Mouse (Mus musculus): ENCODE measurements at regions not wholly inside any gene's neighbourhood (a gene's known extent, or its start where the extent isn't known, plus 50 kb on each side); places are given as distances from the start of the nearest gene placed in this dataset.

- DNase-seq (ENCODE audit: low read depth), result peak; percentile 70
- TF ChIP-seq CTCF (IDR thresholded peaks at IDR 0.05; ENCODE audit: borderline replicate concordance, extremely low read depth, insufficient read depth, insufficient read length), result no peak
- no peak for TF ChIP-seq POLR2A (IDR thresholded peaks at IDR 0.05; ENCODE audit: borderline replicate concordance, extremely low read depth, insufficient read depth, insufficient read length, poor library complexity, severe bottlenecking)
Measured at GRCm38 (mm10) chr8:8907478-8908165, 217.3 kb upstream of the Arglu1 start.

GRCm38 (mm10) chr8:8892996-8893395 lies 202.7 kb upstream of the Arglu1 start:
- TF ChIP-seq POLR2A (IDR thresholded peaks at IDR 0.05; ENCODE audit: borderline replicate concordance, extremely low read depth, insufficient read depth, insufficient read length, poor library complexity, severe bottlenecking) (no peak), CTCF (IDR thresholded peaks at IDR 0.05; ENCODE audit: borderline replicate concordance, extremely low read depth, insufficient read depth, insufficient read length) (no peak)
- no peak for DNase-seq (ENCODE audit: low read depth)

DNA sequence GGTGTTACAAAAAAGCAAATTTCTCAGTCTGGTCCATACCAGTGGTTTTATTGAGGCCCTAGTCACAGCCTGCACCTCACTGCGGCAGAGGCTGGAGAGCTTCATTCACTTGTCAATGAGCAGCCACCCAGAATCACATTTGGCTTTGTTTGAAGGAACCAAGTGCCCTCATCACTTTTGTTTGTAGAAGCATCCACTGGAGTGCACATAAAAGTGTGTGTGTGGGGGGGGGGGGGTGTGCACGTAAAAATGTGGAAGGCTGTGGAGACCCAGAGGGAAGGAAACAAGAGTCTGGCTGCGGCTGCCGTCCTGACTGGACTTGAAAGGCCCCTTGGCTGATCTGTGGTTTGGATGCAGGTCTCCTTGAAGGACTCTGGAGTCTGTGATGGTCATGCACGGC lies 187.0 kb upstream of the Arglu1 start:
- TF ChIP-seq POLR2A (IDR thresholded peaks at IDR 0.05; ENCODE audit: borderline replicate concordance, extremely low read depth, insufficient read depth, insufficient read length, poor library complexity, severe bottlenecking), result no peak
- no peak for TF ChIP-seq CTCF (IDR thresholded peaks at IDR 0.05; ENCODE audit: borderline replicate concordance, extremely low read depth, insufficient read depth, insufficient read length)
- DNase-seq (ENCODE audit: low read depth), result no peak

GRCm38 (mm10) chr8:8876879-8877278 lies 186.6 kb upstream of the Arglu1 start:
- no peak for TF ChIP-seq POLR2A (IDR thresholded peaks at IDR 0.05; ENCODE audit: borderline replicate concordance, extremely low read depth, insufficient read depth, insufficient read length, poor library complexity, severe bottlenecking)
- TF ChIP-seq CTCF (IDR thresholded peaks at IDR 0.05; ENCODE audit: borderline replicate concordance, extremely low read depth, insufficient read depth, insufficient read length), result no peak
- DNase-seq (ENCODE audit: low read depth), result no peak

DNA sequence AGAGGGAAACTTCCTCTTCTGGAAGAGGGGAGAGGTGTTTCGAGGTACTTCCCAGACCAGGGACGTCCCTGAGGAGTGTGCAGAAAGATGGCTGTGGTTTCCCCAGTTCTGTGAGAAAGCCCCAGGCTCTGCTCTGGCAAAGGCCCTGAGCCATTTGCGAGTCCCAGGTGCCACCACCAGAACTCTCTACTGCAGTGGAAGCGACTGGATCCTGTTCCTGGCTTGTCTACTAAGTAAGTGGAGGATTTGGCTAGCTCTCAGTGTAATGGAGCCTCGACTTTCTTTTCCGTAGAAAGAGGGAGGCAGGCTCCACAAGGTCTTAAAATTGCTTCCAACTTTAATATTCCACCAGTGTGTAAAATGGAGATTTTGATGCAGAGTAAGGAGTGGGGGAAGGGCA lies 186.1 kb upstream of the Arglu1 start:
- no peak for DNase-seq (ENCODE audit: low read depth)
- TF ChIP-seq CTCF (IDR thresholded peaks at IDR 0.05; ENCODE audit: borderline replicate concordance, extremely low read depth, insufficient read depth, insufficient read length), result no peak
- no peak for TF ChIP-seq POLR2A (IDR thresholded peaks at IDR 0.05; ENCODE audit: borderline replicate concordance, extremely low read depth, insufficient read depth, insufficient read length, poor library complexity, severe bottlenecking)

DNA sequence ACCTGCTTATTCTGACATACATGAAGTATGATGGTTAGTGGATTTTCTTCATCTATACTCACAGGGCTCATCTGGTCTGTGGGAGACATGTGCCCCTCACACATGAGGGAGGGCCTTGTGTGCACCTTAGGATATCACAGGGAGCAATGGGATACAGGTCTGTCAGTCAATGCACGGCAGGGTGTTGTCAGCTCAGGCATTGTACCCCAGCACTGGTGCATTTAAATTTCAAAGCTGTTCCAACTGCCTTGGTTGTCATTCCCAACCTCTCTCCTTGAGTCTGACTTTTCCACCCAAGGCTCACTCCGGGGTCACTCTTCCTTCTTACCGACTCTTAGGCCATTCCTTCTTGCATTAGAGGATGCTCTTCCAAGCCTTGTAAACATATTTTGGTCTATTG lies 181.6 kb upstream of the Arglu1 start:
- TF ChIP-seq POLR2A (IDR thresholded peaks at IDR 0.05; ENCODE audit: borderline replicate concordance, extremely low read depth, insufficient read depth, insufficient read length, poor library complexity, severe bottlenecking), result no peak
- no peak for TF ChIP-seq CTCF (IDR thresholded peaks at IDR 0.05; ENCODE audit: borderline replicate concordance, extremely low read depth, insufficient read depth, insufficient read length)
- no peak for DNase-seq (ENCODE audit: low read depth)

GRCm38 (mm10) chr8:8871039-8871438 lies 180.7 kb upstream of the Arglu1 start:
- DNase-seq (ENCODE audit: low read depth), result no peak
- TF ChIP-seq POLR2A (IDR thresholded peaks at IDR 0.05; ENCODE audit: borderline replicate concordance, extremely low read depth, insufficient read depth, insufficient read length, poor library complexity, severe bottlenecking) (no peak), CTCF (IDR thresholded peaks at IDR 0.05; ENCODE audit: borderline replicate concordance, extremely low read depth, insufficient read depth, insufficient read length) (no peak)

DNA sequence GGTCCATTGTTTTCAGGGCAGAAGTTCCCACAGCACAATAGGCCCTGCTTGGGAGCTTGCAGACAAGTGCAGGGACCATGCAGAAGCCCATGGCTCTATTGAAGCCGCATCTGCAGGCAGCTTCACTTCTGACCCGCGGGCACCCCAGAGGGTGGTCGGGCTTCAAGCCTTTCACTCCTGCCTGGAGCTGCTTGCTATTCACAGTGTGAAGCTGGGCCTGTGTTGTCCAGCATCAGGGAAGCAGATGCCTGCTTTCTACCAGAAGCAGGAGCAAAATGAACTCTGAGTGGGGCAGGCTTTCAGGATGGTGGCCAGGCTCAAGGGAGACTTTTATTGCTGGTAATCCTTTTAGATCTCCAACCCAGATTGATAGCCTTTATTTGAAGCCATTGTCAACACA lies 180.2 kb upstream of the Arglu1 start:
- TF ChIP-seq POLR2A (IDR thresholded peaks at IDR 0.05; ENCODE audit: borderline replicate concordance, extremely low read depth, insufficient read depth, insufficient read length, poor library complexity, severe bottlenecking) (no peak), CTCF (IDR thresholded peaks at IDR 0.05; ENCODE audit: borderline replicate concordance, extremely low read depth, insufficient read depth, insufficient read length) (no peak)
- DNase-seq (ENCODE audit: low read depth), result peak; percentile 74

GRCm38 (mm10) chr8:8869338-8869737 lies 179.0 kb upstream of the Arglu1 start:
- TF ChIP-seq POLR2A (IDR thresholded peaks at IDR 0.05; ENCODE audit: borderline replicate concordance, extremely low read depth, insufficient read depth, insufficient read length, poor library complexity, severe bottlenecking), result no peak
- no peak for TF ChIP-seq CTCF (IDR thresholded peaks at IDR 0.05; ENCODE audit: borderline replicate concordance, extremely low read depth, insufficient read depth, insufficient read length)

GRCm38 (mm10) chr8:8867924-8868323 lies 177.6 kb upstream of the Arglu1 start:
- DNase-seq (ENCODE audit: low read depth), result no peak
- TF ChIP-seq CTCF (IDR thresholded peaks at IDR 0.05; ENCODE audit: borderline replicate concordance, extremely low read depth, insufficient read depth, insufficient read length) (no peak), POLR2A (IDR thresholded peaks at IDR 0.05; ENCODE audit: borderline replicate concordance, extremely low read depth, insufficient read depth, insufficient read length, poor library complexity, severe bottlenecking) (no peak)

More at GRCm38 (mm10) chr8:8869338-8869737, 179.0 kb upstream of the Arglu1 start:
- DNase-seq (ENCODE audit: low read depth), result no peak

- TF ChIP-seq POLR2A (IDR thresholded peaks at IDR 0.05; ENCODE audit: borderline replicate concordance, extremely low read depth, insufficient read depth, insufficient read length, poor library complexity, severe bottlenecking) (no peak), CTCF (IDR thresholded peaks at IDR 0.05; ENCODE audit: borderline replicate concordance, extremely low read depth, insufficient read depth, insufficient read length) (no peak)
- DNase-seq (ENCODE audit: low read depth), result no peak
Measured at GRCm38 (mm10) chr8:8867126-8867777, 176.9 kb upstream of the Arglu1 start.

GRCm38 (mm10) chr8:8862767-8863166 lies 172.4 kb upstream of the Arglu1 start:
- no peak for TF ChIP-seq POLR2A (IDR thresholded peaks at IDR 0.05; ENCODE audit: borderline replicate concordance, extremely low read depth, insufficient read depth, insufficient read length, poor library complexity, severe bottlenecking)
- TF ChIP-seq CTCF (IDR thresholded peaks at IDR 0.05; ENCODE audit: borderline replicate concordance, extremely low read depth, insufficient read depth, insufficient read length), result no peak
- no peak for DNase-seq (ENCODE audit: low read depth)
